Mouse (Mus musculus): Measurements from ENCODE around the gene Zc2hc1b.

GRCm38 (mm10) chr10:13170739-13171448 lies 6.9 kb downstream of the Zc2hc1b start:
- TF ChIP-seq CTCF (IDR thresholded peaks at IDR 0.05; ENCODE audit: control insufficient read depth, insufficient read depth, insufficient read length) (no peak), MAX (IDR thresholded peaks at IDR 0.05) (no peak), USF1 (IDR thresholded peaks at IDR 0.05; ENCODE audit: low read depth) (no peak), MYOG (IDR thresholded peaks at IDR 0.05; ENCODE audit: control insufficient read depth, extremely low read depth, insufficient read length) (no peak), FOSL1 (IDR thresholded peaks at IDR 0.05; ENCODE audit: insufficient read depth, low read length, poor library complexity, severe bottlenecking) (no peak)

Measured in C2C12 (cell line).